Mouse (Mus musculus): ENCODE measurements around the gene Atg2a. TPM values are rescaled to one million over a fixed set of nuclear protein-coding genes. Genes with fewer than 3 reads are reported as not detected.
"Not testable (repeated sequence)": the region's sequence is repeated elsewhere in the genome, so short reads cannot be mapped to it uniquely, and the experiment has no call there.

Gene Atg2a
- polyA plus RNA-seq, 1 experiment from 2014 or later = 13.6 TPM

DNA sequence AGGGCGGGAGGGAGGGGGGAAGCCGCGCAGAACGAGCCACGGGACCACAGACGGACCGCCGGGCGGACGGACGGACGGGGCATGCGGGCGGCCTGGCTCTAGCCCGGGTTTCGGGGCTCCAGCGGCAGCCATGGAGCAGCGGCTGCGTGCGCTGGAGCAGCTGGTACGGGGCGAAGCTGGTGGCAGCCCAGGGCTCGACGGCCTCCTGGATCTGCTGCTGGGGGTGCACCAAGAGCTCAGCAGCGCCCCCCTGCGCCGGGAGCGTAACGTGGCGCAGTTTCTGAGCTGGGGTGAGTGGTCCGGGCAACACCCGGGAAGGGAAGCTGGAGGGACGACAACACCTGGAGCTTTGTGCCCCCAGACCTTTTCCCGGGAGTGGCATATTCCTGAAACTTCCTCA is 65.1 kb downstream of the Atg2a start:
- H3K4me3 ChIP-seq = peak overlapping the region; percentile 85

DNA sequence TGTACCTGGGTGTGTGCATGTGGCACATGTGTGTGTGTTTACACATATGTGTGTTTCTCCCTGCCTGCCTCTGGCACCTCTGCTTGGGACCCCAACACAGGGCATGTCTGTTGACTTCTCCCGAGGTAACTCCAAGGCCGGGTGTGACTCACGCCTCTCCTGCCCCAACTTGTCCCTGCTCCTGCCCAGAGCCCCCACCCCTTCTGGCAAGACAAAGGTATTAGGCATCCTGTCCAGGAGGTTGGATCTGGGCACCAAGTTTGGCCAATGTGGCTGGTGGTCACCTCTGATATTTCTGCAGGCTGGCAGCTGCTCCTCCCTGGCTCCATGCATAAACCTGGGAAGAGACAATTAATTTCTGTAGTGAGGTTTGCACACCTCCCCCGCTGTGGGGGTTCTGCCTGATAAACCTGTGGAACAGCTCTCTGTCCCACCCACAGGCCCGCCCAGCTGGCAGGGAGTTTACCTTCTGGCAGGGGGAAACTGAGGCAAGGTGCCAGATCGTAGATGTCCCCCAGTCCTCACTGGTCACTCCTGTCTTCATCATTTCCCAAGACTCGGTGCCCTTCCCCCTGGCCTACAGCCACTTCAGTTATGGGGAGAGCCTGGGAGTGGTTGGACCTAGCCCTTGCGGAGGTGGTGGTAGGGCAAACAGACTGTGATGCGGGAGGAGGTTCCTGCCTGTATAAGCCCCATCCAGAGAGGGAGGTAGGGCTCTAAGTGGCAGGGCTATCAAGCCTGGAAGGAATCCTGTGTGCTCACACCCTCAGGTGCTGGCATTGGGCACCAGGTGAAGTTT is 66.5 kb downstream of the Atg2a start:
- H3K4me1 ChIP-seq = peaks cover 34% of the 10 kb centered on the region
- H3K9me3 ChIP-seq = no peaks in the 10 kb centered on the region
- 77% methylated on average over 9 of the region's 9 CpGs for WGBS
- H3K36me3 ChIP-seq (replicated peaks) = peaks cover 23% of the 10 kb centered on the region
- peak overlapping the region; percentile 85 for H3K4me3 ChIP-seq
- H3K27ac ChIP-seq (replicated peaks) = 0 out of 2 replicates have a peak overlapping the region, but pooled peaks have one; percentile 49
- H3K27me3 ChIP-seq (replicated peaks; ENCODE audit: low read depth, poor library complexity, severe bottlenecking) = no peaks in the 10 kb centered on the region
- no peak for DNase-seq (ENCODE audit: low spot score)

More for the DNA sequence above, 65.1 kb downstream of the Atg2a start:
- DNase-seq (ENCODE audit: low spot score) = peak; percentile 87
- Histone ChIP-seq H3K27ac (replicated peaks) (peak overlapping the region; percentile 88), H3K36me3 (replicated peaks) (peaks cover 16% of the 10 kb centered on the region), H3K4me1 (peaks cover 36% of the 10 kb centered on the region), H3K9me3 (no peaks in the 10 kb centered on the region), H3K27me3 (replicated peaks; ENCODE audit: low read depth, poor library complexity, severe bottlenecking) (no peaks in the 10 kb centered on the region)
- under 1% methylated on average over 33 of the region's 34 CpGs for WGBS

DNA sequence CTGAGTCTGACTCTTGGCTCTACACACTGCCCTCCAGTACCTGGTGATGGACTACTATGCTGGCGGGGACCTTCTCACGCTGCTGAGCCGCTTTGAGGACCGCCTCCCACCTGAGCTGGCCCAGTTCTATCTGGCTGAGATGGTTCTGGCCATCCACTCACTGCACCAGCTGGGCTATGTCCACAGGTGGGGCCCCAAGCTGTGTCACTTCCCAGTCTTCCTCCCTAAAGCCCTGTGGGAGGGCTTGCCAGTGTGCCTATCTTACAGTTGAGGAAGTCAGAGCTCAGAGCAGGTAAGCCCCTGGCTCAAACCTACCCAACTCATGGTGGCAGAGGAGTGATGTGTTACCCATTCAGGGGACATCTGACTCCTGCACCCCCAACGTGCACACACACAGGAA is 68.7 kb downstream of the Atg2a start:
- WGBS = 89% methylated on average over 5 of the region's 5 CpGs
- H3K4me1 ChIP-seq = peaks cover 34% of the 10 kb centered on the region
- DNase-seq (ENCODE audit: low spot score) = no peak
- peaks cover 45% of the 10 kb centered on the region for H3K36me3 ChIP-seq (replicated peaks)
- no peaks in the 10 kb centered on the region for H3K9me3 ChIP-seq
- H3K27me3 ChIP-seq (replicated peaks; ENCODE audit: low read depth, poor library complexity, severe bottlenecking) = no peaks in the 10 kb centered on the region
- H3K27ac ChIP-seq (replicated peaks) = no peak overlapping the region
- H3K4me3 ChIP-seq = no peak overlapping the region

DNA sequence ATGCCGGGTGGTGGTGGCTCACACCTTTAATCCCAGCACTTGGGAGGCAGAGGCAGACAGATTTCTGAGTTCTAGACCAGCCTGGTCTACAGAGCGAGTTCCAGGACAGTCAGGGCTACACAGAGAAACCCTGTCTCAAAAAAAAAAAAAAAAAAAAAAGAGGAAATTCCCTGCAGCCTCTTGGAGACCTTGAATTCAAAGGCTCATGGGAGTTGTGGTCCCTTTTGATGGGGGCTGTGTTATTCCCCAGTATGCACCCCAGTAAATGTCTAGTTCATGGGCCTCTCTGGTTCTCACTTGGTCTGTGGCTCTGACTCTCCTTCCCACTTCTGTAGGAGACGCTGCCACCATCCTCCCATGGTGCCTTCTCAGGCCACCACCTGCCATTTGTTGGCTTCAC is 70.3 kb downstream of the Atg2a start:
- H3K4me3 ChIP-seq; DNase-seq (ENCODE audit: low spot score); H3K27me3 ChIP-seq (replicated peaks; ENCODE audit: low read depth, poor library complexity, severe bottlenecking); H3K9me3 ChIP-seq; H3K27ac ChIP-seq (replicated peaks): not testable (repeated sequence)
- Histone ChIP-seq H3K36me3 (replicated peaks) (peaks cover 61% of the 10 kb centered on the region), H3K4me1 (peaks cover 23% of the 10 kb centered on the region)
- WGBS = 86% methylated on average over 3 of the region's 3 CpGs

MicroRNAs encoded within 50 kb of the gene (microRNA counts, 519-probe panel; counts per million panel counts)
- microRNA mmu-miR-192 = 188 counts per million, percentile 57 among the panel's probes with 10 or more counts

Small RNA genes within 50 kb of the gene (microRNA-seq; reads per million reads assigned to microRNA genes)
- gene Mir192 (77.2 reads per million, percentile 46 among the genes with 10 or more reads in this experiment), gene Mir194-2 (65.9 reads per million, percentile 44 among the genes with 10 or more reads in this experiment)

Other genes starting within 250 kb of the Atg2a start
- 2.9 and 3.2 TPM in 2 replicates for gene Capn1, start 225.8 kb upstream of the Atg2a start, polyA plus RNA-seq (2016; fragmentation: Nextera tagmentation; extraction: Ambion mirVana)
- gene Syvn1, start 195.1 kb upstream of the Atg2a start, polyA plus RNA-seq (2016; fragmentation: Nextera tagmentation; extraction: Ambion mirVana) = 34.5 and 38.1 TPM in 2 replicates
- gene Mrpl49, start 183.9 kb upstream of the Atg2a start, polyA plus RNA-seq (2016; fragmentation: Nextera tagmentation; extraction: Ambion mirVana) = 82.5 and 84.6 TPM in 2 replicates
- gene Fau, start 183.8 kb upstream of the Atg2a start, polyA plus RNA-seq (2016; fragmentation: Nextera tagmentation; extraction: Ambion mirVana) = 831 and 861 TPM in 2 replicates
- 33.8 and 35.6 TPM in 2 replicates for gene Znhit2, start 180.5 kb upstream of the Atg2a start, polyA plus RNA-seq (2016; fragmentation: Nextera tagmentation; extraction: Ambion mirVana)
- 30.3 and 31.4 TPM in 2 replicates for gene Tm7sf2, start 173.3 kb upstream of the Atg2a start, polyA plus RNA-seq (2016; fragmentation: Nextera tagmentation; extraction: Ambion mirVana)
- gene Vps51, start 164.4 kb upstream of the Atg2a start, polyA plus RNA-seq (2016; fragmentation: Nextera tagmentation; extraction: Ambion mirVana) = 70.5 and 71.9 TPM in 2 replicates
- not detected in 2 replicates for gene Tmem262, start 161.6 kb upstream of the Atg2a start, polyA plus RNA-seq (2016; fragmentation: Nextera tagmentation; extraction: Ambion mirVana)
- 2.0 TPM in 2 replicates for gene Gm28374, start 159.4 kb upstream of the Atg2a start, polyA plus RNA-seq (2016; fragmentation: Nextera tagmentation; extraction: Ambion mirVana)
- 75.7 and 79.7 TPM in 2 replicates for gene Zfpl1, start 156.7 kb upstream of the Atg2a start, polyA plus RNA-seq (2016; fragmentation: Nextera tagmentation; extraction: Ambion mirVana)
- gene Cdca5, start 156.7 kb upstream of the Atg2a start, polyA plus RNA-seq (2016; fragmentation: Nextera tagmentation; extraction: Ambion mirVana) = 66.2 and 70.1 TPM in 2 replicates
- gene AC131692.1, start 147.2 kb upstream of the Atg2a start, polyA plus RNA-seq (2016; fragmentation: Nextera tagmentation; extraction: Ambion mirVana) = 0.41 and 0.56 TPM in 2 replicates
- gene Naaladl1, start 135.9 kb upstream of the Atg2a start, polyA plus RNA-seq (2016; fragmentation: Nextera tagmentation; extraction: Ambion mirVana) = 0.87 and 0.89 TPM in 2 replicates
- 66.1 and 67.7 TPM in 2 replicates for gene Sac3d1, start 123.0 kb upstream of the Atg2a start, polyA plus RNA-seq (2016; fragmentation: Nextera tagmentation; extraction: Ambion mirVana)
- gene Snx15, start 113.4 kb upstream of the Atg2a start, polyA plus RNA-seq (2016; fragmentation: Nextera tagmentation; extraction: Ambion mirVana) = 29.1 and 30.2 TPM in 2 replicates
- gene Batf2, start 100.7 kb upstream of the Atg2a start, polyA plus RNA-seq (2016; fragmentation: Nextera tagmentation; extraction: Ambion mirVana) = not detected in 2 replicates
- 111 and 112 TPM in 2 replicates for gene Arl2, start 100.1 kb upstream of the Atg2a start, polyA plus RNA-seq (2016; fragmentation: Nextera tagmentation; extraction: Ambion mirVana)
- not detected in 2 replicates for gene Majin, start 57.3 kb upstream of the Atg2a start, polyA plus RNA-seq (2016; fragmentation: Nextera tagmentation; extraction: Ambion mirVana)
- 0.98 and 1.3 TPM in 2 replicates for gene Gpha2, start 15.3 kb upstream of the Atg2a start, polyA plus RNA-seq (2016; fragmentation: Nextera tagmentation; extraction: Ambion mirVana)
- 25.5 and 26.3 TPM in 2 replicates for gene Ppp2r5b, start 5.8 kb upstream of the Atg2a start, polyA plus RNA-seq (2016; fragmentation: Nextera tagmentation; extraction: Ambion mirVana)
- gene Ehd1, start 35.1 kb downstream of the Atg2a start, polyA plus RNA-seq (2016; fragmentation: Nextera tagmentation; extraction: Ambion mirVana) = 81.8 and 83.5 TPM in 2 replicates
- gene Cdc42bpg, start 64.8 kb downstream of the Atg2a start, polyA plus RNA-seq (2016; fragmentation: Nextera tagmentation; extraction: Ambion mirVana) = 0.12 and 0.39 TPM in 2 replicates
- 122 and 130 TPM in 2 replicates for gene Men1, start 93.3 kb downstream of the Atg2a start, polyA plus RNA-seq (2016; fragmentation: Nextera tagmentation; extraction: Ambion mirVana)
- gene Map4k2, start 99.5 kb downstream of the Atg2a start, polyA plus RNA-seq (2016; fragmentation: Nextera tagmentation; extraction: Ambion mirVana) = 11.0 and 14.0 TPM in 2 replicates
- 185 and 205 TPM in 2 replicates for gene Sf1, start 122.0 kb downstream of the Atg2a start, polyA plus RNA-seq (2016; fragmentation: Nextera tagmentation; extraction: Ambion mirVana)
- 1.1 and 2.2 TPM in 2 replicates for gene Pygm, start 142.7 kb downstream of the Atg2a start, polyA plus RNA-seq (2016; fragmentation: Nextera tagmentation; extraction: Ambion mirVana)
- gene Rasgrp2, start 157.7 kb downstream of the Atg2a start, polyA plus RNA-seq (2016; fragmentation: Nextera tagmentation; extraction: Ambion mirVana) = 14.2 and 18.6 TPM in 2 replicates
- gene Nrxn2, start 177.1 kb downstream of the Atg2a start, polyA plus RNA-seq (2016; fragmentation: Nextera tagmentation; extraction: Ambion mirVana) = 1.9 TPM in 2 replicates

All from embryonic facial prominence, embryonic 10.5 days (tissue).